19 mouse cellular contexts compared by ENCODE assay signal in genomic region chr15:88688120-88688519, GRCm38 (mm10).
"Had no signal": no experiment of that assay in that cellular context is flagged by ENCODE, and none has a peak within 500 bp of the region (broad histone marks: within the 10 kb centered on the region; RNA-seq: fewer than 3 reads in every experiment).

No protein-coding gene starts in this region.

- H3K27ac ChIP-seq: kidney, postnatal 0 days; limb, embryonic 12.5 days; limb, embryonic 15.5 days; liver, embryonic 14.5 days; macrophage; midbrain, embryonic 12.5 days; midbrain, embryonic 15.5 days; neural tube, embryonic 12.5 days; neural tube, embryonic 15.5 days; stomach, postnatal 0 days had no signal

- DNase-seq: kidney, postnatal 25 days; left cerebral cortex, postnatal 4 days; liver, postnatal 0 days; lung, embryonic 14.5 days; right cerebral cortex, adult 18-20 months; right cerebral cortex, postnatal 14 days; right cerebral cortex, postnatal 4 days; thymus, adult 2 months; thymus, postnatal 14 days had no signal

- H3K4me3 ChIP-seq: limb, embryonic 12.5 days; limb, embryonic 15.5 days; midbrain, embryonic 12.5 days; midbrain, embryonic 15.5 days; neural tube, embryonic 12.5 days; neural tube, embryonic 15.5 days had no signal
